Mouse (Mus musculus): ENCODE results near the gene Dus1l.

GRCm38 (mm10) chr11:120825289-120825863 lies 29.2 kb upstream of the Dus1l start:
- TF ChIP-seq CTCF (IDR thresholded peaks at IDR 0.05; ENCODE audit: insufficient read depth, low read length) (no peak), POLR2A (IDR thresholded peaks at IDR 0.05; ENCODE audit: borderline replicate concordance, extremely low read depth, low read depth, low read length) (no peak)
